8 mouse cellular contexts compared by ENCODE assay signal in genomic region chr17:80060828-80061782, GRCm38 (mm10). TPM values are rescaled to one million over a fixed set of nuclear protein-coding genes. Genes with fewer than 3 reads are reported as not detected.
DNase-seq lines count a peak whose midpoint lies in the region; ATAC-seq and TF ChIP-seq lines count a peak whose summit lies in the region.

No protein-coding gene starts in this region.

- no peaks in the 10 kb centered on the region for H3K27me3 ChIP-seq in intestine, postnatal 0 days (replicated peaks; ENCODE audit: control insufficient read depth, insufficient read depth, low read length)
- no peaks in the 10 kb centered on the region for H3K27me3 ChIP-seq in liver, embryonic 16.5 days (ENCODE audit: control insufficient read depth, insufficient read depth, low read depth, low read length)
- H3K27me3 ChIP-seq in neural tube, embryonic 12.5 days (replicated peaks), result no peaks in the 10 kb centered on the region

- peak overlapping the region; percentile 78 for H3K9ac ChIP-seq in intestine, postnatal 0 days (ENCODE audit: low read depth, low read length)
- peak overlapping the region; percentile 99 for H3K9ac ChIP-seq in liver, embryonic 16.5 days (ENCODE audit: low read depth, low read length)
- H3K9ac ChIP-seq in neural tube, embryonic 12.5 days, result peak overlapping the region; percentile 99

- peak overlapping the region; percentile 98 for H3K4me3 ChIP-seq in cortical plate, adult 2 months (ENCODE audit: insufficient read depth, low read length)
- peak overlapping the region; percentile 96 for H3K4me3 ChIP-seq in intestine, postnatal 0 days (ENCODE audit: low read depth, low read length)
- peak overlapping the region; percentile 98 for H3K4me3 ChIP-seq in liver, embryonic 16.5 days (ENCODE audit: low read depth, low read length)
- H3K4me3 ChIP-seq in neural tube, embryonic 12.5 days, result peak overlapping the region; percentile 94

- WGBS in intestine, postnatal 0 days, result under 1% methylated on average over 73 of the region's 83 CpGs
- under 1% methylated on average over 70 of the region's 83 CpGs for WGBS in liver, embryonic 16.5 days (ENCODE audit: insufficient replicate concordance)
- under 1% methylated on average over 83 of the region's 83 CpGs for WGBS in neural tube, embryonic 12.5 days

- H3K9me3 ChIP-seq in intestine, postnatal 0 days (ENCODE audit: control insufficient read depth), result no peaks in the 10 kb centered on the region
- no peaks in the 10 kb centered on the region for H3K9me3 ChIP-seq in liver, embryonic 16.5 days (replicated peaks; ENCODE audit: control insufficient read depth, low read length)
- no peaks in the 10 kb centered on the region for H3K9me3 ChIP-seq in neural tube, embryonic 12.5 days

- TF ChIP-seq POLR2A in cortical plate, adult 2 months (IDR thresholded peaks at IDR 0.05; ENCODE audit: extremely low read depth, insufficient read depth, low read length), result no peak

- TF ChIP-seq CTCF in cortical plate, adult 2 months (IDR thresholded peaks at IDR 0.05; ENCODE audit: extremely low read depth, insufficient read depth, low read length), result no peak
- TF ChIP-seq CTCF in intestine, postnatal 0 days (IDR thresholded peaks at IDR 0.05; ENCODE audit: low read depth), result no peak

- ATAC-seq in intestine, postnatal 0 days, result no peak
- no peak for ATAC-seq in liver, embryonic 16.5 days (ENCODE audit: low read depth)
- peak; percentile 22 for ATAC-seq in neural tube, embryonic 12.5 days (ENCODE audit: low FRiP score, low read depth)

- peaks cover 2% of the 10 kb centered on the region for H3K4me1 ChIP-seq in cortical plate, adult 2 months (ENCODE audit: control insufficient read depth, insufficient read depth, low read length)
- H3K4me1 ChIP-seq in intestine, postnatal 0 days (replicated peaks; ENCODE audit: control insufficient read depth, insufficient read depth, low read length), result no peaks in the 10 kb centered on the region
- H3K4me1 ChIP-seq in liver, embryonic 16.5 days (ENCODE audit: control insufficient read depth, low read depth, low read length), result peaks cover 21% of the 10 kb centered on the region
- peaks cover 22% of the 10 kb centered on the region for H3K4me1 ChIP-seq in neural tube, embryonic 12.5 days

- DNase-seq in 3T3-L1 (ENCODE audit: low read depth, low spot score), result peak; percentile 71
- DNase-seq in ZHBTc4 (ENCODE audit: low read depth, low spot score), result peak; percentile 44
- DNase-seq in heart, adult 11 months, result peak; percentile 95
- DNase-seq in testis, postnatal 10 days (ENCODE audit: low spot score), result peak; percentile 73

- H3K36me3 ChIP-seq in intestine, postnatal 0 days (ENCODE audit: control insufficient read depth, insufficient read depth), result no peaks in the 10 kb centered on the region
- no peaks in the 10 kb centered on the region for H3K36me3 ChIP-seq in liver, embryonic 16.5 days (ENCODE audit: control insufficient read depth, insufficient read depth)
- H3K36me3 ChIP-seq in neural tube, embryonic 12.5 days, result no peaks in the 10 kb centered on the region

- H3K27ac ChIP-seq in cortical plate, adult 2 months (ENCODE audit: insufficient read depth, low read length), result peak overlapping the region; percentile 100
- peak overlapping the region; percentile 99 for H3K27ac ChIP-seq in intestine, postnatal 0 days (ENCODE audit: low read depth, low read length)
- peak overlapping the region; percentile 99 for H3K27ac ChIP-seq in liver, embryonic 16.5 days (ENCODE audit: low read length)
- H3K27ac ChIP-seq in neural tube, embryonic 12.5 days, result peak overlapping the region; percentile 99

- H3K4me2 ChIP-seq in intestine, postnatal 0 days (replicated peaks; ENCODE audit: low read depth), result peak overlapping the region; percentile 82
- H3K4me2 ChIP-seq in liver, embryonic 16.5 days (ENCODE audit: low read depth, low read length), result peak overlapping the region; percentile 91
- peak overlapping the region; percentile 87 for H3K4me2 ChIP-seq in neural tube, embryonic 12.5 days (replicated peaks)

RNA-seq across cellular contexts. Expression of gene Hnrnpll, which starts 1.0 kb away (rescaled TPM):
- polyA plus RNA-seq in cortical plate, adult 2 months (2012; rRNA removed), result 48.1 and 48.2 TPM in 2 replicates
- 21.9 and 22.1 TPM in 2 replicates for polyA plus RNA-seq in intestine, postnatal 0 days (2015; fragmentation: Nextera tagmentation; extraction: Ambion mirVana)
- polyA plus RNA-seq in liver, embryonic 16.5 days (2015; fragmentation: Nextera tagmentation; extraction: Ambion mirVana), result 17.2 and 17.7 TPM in 2 replicates
- 120 and 128 TPM in 2 replicates for polyA plus RNA-seq in neural tube, embryonic 12.5 days (2016; fragmentation: Nextera tagmentation; extraction: Ambion mirVana)

Comparison
In these comparisons a context has a peak if more than half of its experiments do, and no peak if none do; other contexts are left out.
1. DNase-seq: peak in every context shown above with its lines; median percentile 95 in heart, adult 11 months; 73 in testis, postnatal 10 days; 71 in 3T3-L1; 44 in ZHBTc4.